Comparison of ENCODE assay signal across 25 mouse cellular contexts in genomic region chr6:148275046-148275445, GRCm38 (mm10).
DNase-seq lines count a peak whose midpoint lies in the region; ATAC-seq and TF ChIP-seq lines count a peak whose summit lies in the region.
"Had no signal": no experiment of that assay in that cellular context is flagged by ENCODE, and none has a peak within 500 bp of the region (broad histone marks: within the 10 kb centered on the region; RNA-seq: fewer than 3 reads in every experiment).

No protein-coding gene starts in this region.

- WGBS in lung, embryonic 14.5 days = 77% methylated on average over 4 of the region's 4 CpGs
- 89% methylated on average over 4 of the region's 4 CpGs for WGBS in limb, embryonic 10.5 days

- no peak overlapping the region for H3K4me2 ChIP-seq in lung, embryonic 14.5 days
- H3K4me2 ChIP-seq: forebrain, embryonic 13.5 days; heart, embryonic 11.5 days; hindbrain, embryonic 14.5 days had no signal

- no peak overlapping the region for H3K4me3 ChIP-seq in lung, embryonic 14.5 days (ENCODE audit: low read depth, low read length)
- no peak overlapping the region for H3K4me3 ChIP-seq in limb, embryonic 10.5 days
- H3K4me3 ChIP-seq: forebrain, embryonic 10.5 days; forebrain, embryonic 13.5 days had no signal

- H3K27ac ChIP-seq in lung, embryonic 14.5 days (ENCODE audit: low read depth) = no peak overlapping the region
- 0 out of 2 replicates have a peak overlapping the region, but pooled peaks have one; percentile 6 for H3K27ac ChIP-seq in limb, embryonic 10.5 days
- H3K27ac ChIP-seq: forebrain, embryonic 10.5 days; forebrain, embryonic 13.5 days; hindbrain, embryonic 14.5 days; hindbrain, postnatal 0 days had no signal

- no peaks in the 10 kb centered on the region for H3K27me3 ChIP-seq in lung, embryonic 14.5 days (ENCODE audit: insufficient read depth, low read length)
- H3K27me3 ChIP-seq in limb, embryonic 10.5 days (ENCODE audit: low read depth, poor library complexity, severe bottlenecking) = no peaks in the 10 kb centered on the region
- H3K27me3 ChIP-seq in splenic B cell, adult 2 months (ENCODE audit: control insufficient read depth, insufficient read depth, low read length, poor library complexity, severe bottlenecking) = no peaks in the 10 kb centered on the region
- H3K27me3 ChIP-seq: CH12.LX; forebrain, embryonic 13.5 days; Patski had no signal

- ATAC-seq in lung, embryonic 14.5 days (ENCODE audit: insufficient read depth) = no peak
- ATAC-seq: forebrain, embryonic 13.5 days; forebrain, embryonic 16.5 days; hindbrain, postnatal 0 days; inflammation-experienced regulatory T-cells, adult 6 months; Patski had no signal

- peak; percentile 22 for DNase-seq in lung, embryonic 14.5 days
- DNase-seq in lung, adult 18-20 months = no peak
- no peak for DNase-seq in limb, embryonic 10.5 days (ENCODE audit: low spot score)
- peak; percentile 15 for DNase-seq in splenic B cell, adult 2 months (ENCODE audit: low read depth, low spot score)
- no peak for DNase-seq in natural killer cell, adult 2 months (ENCODE audit: low spot score in 2 of 2)
- no peak for DNase-seq in spleen, postnatal 14 days (ENCODE audit: low spot score in 2 of 2)
- DNase-seq: adrenal gland, postnatal 10 days; adrenal gland, postnatal 36 days; cerebellum, adult 18-20 months; cerebellum, adult 9-10 months; cerebellum, postnatal 14 days; gastrocnemius, postnatal 10 days; gastrocnemius, postnatal 36 days; heart, adult 11 months; heart, postnatal 36 days had no signal

- no peaks in the 10 kb centered on the region for H3K4me1 ChIP-seq in lung, embryonic 14.5 days (ENCODE audit: insufficient read depth)
- peaks cover 9% of the 10 kb centered on the region; the same call in 1 of the 2 replicates for H3K4me1 ChIP-seq in limb, embryonic 10.5 days

- TF ChIP-seq CTCF in lung, embryonic 14.5 days (IDR thresholded peaks at IDR 0.05; ENCODE audit: low read depth) = no peak

- no peaks in the 10 kb centered on the region for H3K9me3 ChIP-seq in lung, embryonic 14.5 days (ENCODE audit: low read depth, low read length)
- H3K9me3 ChIP-seq in limb, embryonic 10.5 days (replicated peaks) = no peaks in the 10 kb centered on the region
- H3K9me3 ChIP-seq: forebrain, embryonic 10.5 days; forebrain, embryonic 13.5 days; G1E had no signal

- no peak overlapping the region for H3K9ac ChIP-seq in lung, embryonic 14.5 days
- H3K9ac ChIP-seq: forebrain, embryonic 13.5 days; hindbrain, embryonic 14.5 days had no signal

- H3K36me3 ChIP-seq in lung, embryonic 14.5 days (ENCODE audit: insufficient read depth) = no peaks in the 10 kb centered on the region
- H3K36me3 ChIP-seq in limb, embryonic 10.5 days = no peaks in the 10 kb centered on the region
- H3K36me3 ChIP-seq in splenic B cell, adult 2 months (ENCODE audit: control insufficient read depth, insufficient read depth, low read length, poor library complexity, severe bottlenecking) = no peaks in the 10 kb centered on the region
- H3K36me3 ChIP-seq: forebrain, embryonic 10.5 days; G1E had no signal

Comparison
In these comparisons a context has a peak if more than half of its experiments do, and no peak if none do; other contexts are left out.
1. DNase-seq: peak in lung, embryonic 14.5 days (single experiment) and splenic B cell, adult 2 months (single experiment); none in lung, adult 18-20 months (0 of 2), limb, embryonic 10.5 days (single experiment), natural killer cell, adult 2 months (0 of 2) and spleen, postnatal 14 days (0 of 2).